Mouse (Mus musculus) MEL (cell line): ENCODE data around the gene Stac3.

ENCODE experiments used
- BHLHE40 ChIP-seq: IDR thresholded peaks from 2 replicates; pipeline ENCODE4 v1.6.1; 2012; ENCODE audit warnings: low read depth, mild to moderate bottlenecking, inconsistent platforms, low read length, improper control_type of control experiment, borderline replicate concordance
- MYB ChIP-seq: IDR thresholded peaks from 2 replicates; pipeline ENCODE4 v1.6.1; 2011; ENCODE audit warnings: mild to moderate bottlenecking, low read depth, low read length, improper control_type of control experiment
- ZC3H11A ChIP-seq: IDR thresholded peaks from 2 replicates; pipeline ENCODE4 v1.6.1; 2012; ENCODE audit warnings: low read depth, mild to moderate bottlenecking, inconsistent platforms, low read length, improper control_type of control experiment
- ZMIZ1 ChIP-seq: IDR thresholded peaks from 2 replicates; pipeline ENCODE4 v1.6.1; 2012; ENCODE audit warnings: low read depth, mild to moderate bottlenecking, inconsistent platforms, low read length, improper control_type of control experiment, moderate library complexity

- TF ChIP-seq BHLHE40 = no peak
- TF ChIP-seq ZMIZ1 = peak; percentile 86
- no peak for TF ChIP-seq ZC3H11A
- no peak for TF ChIP-seq MYB
These were observed 20.6 kb downstream of the Stac3 start, which contains the start of gene Shmt2 for GRCm38 (mm10) chr10:127522088-127522581.
